Mouse (Mus musculus) C2C12 (cell line): ENCODE measurements around the gene Clpp.

Experiments
- CEBPB ChIP-seq: IDR thresholded peaks from one replicate; pipeline ENCODE4 v1.6.1; 2011; ENCODE audit warnings: low read depth, mild to moderate bottlenecking, control low read depth, moderate library complexity
- CTCF ChIP-seq: IDR thresholded peaks from one replicate; pipeline ENCODE4 v1.5.1; 2011; ENCODE audit not compliant: control insufficient read depth, insufficient read depth, insufficient read length
- FOSL1 ChIP-seq: IDR thresholded peaks from one replicate; pipeline ENCODE4 v1.8.0; 2011; ENCODE audit warnings: mild to moderate bottlenecking, low read length; ENCODE audit not compliant: poor library complexity, insufficient read depth, severe bottlenecking
- MAX ChIP-seq: IDR thresholded peaks from one replicate; pipeline ENCODE4 v1.6.1; 2011; ENCODE audit warnings: mild to moderate bottlenecking, control low read depth
- MYOD1 ChIP-seq: IDR thresholded peaks from one replicate; pipeline ENCODE4 v1.6.1; 2011; ENCODE audit warnings: low read depth; ENCODE audit not compliant: control insufficient read depth, insufficient read length
- USF1 ChIP-seq: IDR thresholded peaks from one replicate; pipeline ENCODE4 v1.6.1; 2011; ENCODE audit warnings: low read depth, mild to moderate bottlenecking, control low read depth, moderate library complexity

- TF ChIP-seq CTCF, result no peak
- TF ChIP-seq MYOD1, result no peak
- TF ChIP-seq MAX, result no peak
- TF ChIP-seq CEBPB, result no peak
- TF ChIP-seq USF1, result no peak
- no peak for TF ChIP-seq FOSL1
These were observed 5.2 kb upstream of the Clpp start for GRCm38 (mm10) chr17:56984886-56985285.
